Mouse (Mus musculus) megakaryocyte, embryonic 14.5 days (primary cell): ENCODE measurements around the gene Pex5.

Source experiments
- FLI1 ChIP-seq: IDR thresholded peaks from 2 replicates; pipeline ENCODE4 v1.6.1; 2012; ENCODE audit warnings: low read length, inconsistent platforms, mixed read lengths
- GATA1 ChIP-seq: IDR thresholded peaks from 3 replicates; pipeline ENCODE4 v1.6.1; 2012; ENCODE audit warnings: mixed read lengths, low read length, inconsistent platforms, borderline replicate concordance

GRCm38 (mm10) chr6:124407180-124407579 is 7.7 kb downstream of the Pex5 start:
- TF ChIP-seq GATA1 (peak; percentile 3; the same call in 1 of the 3 replicates), FLI1 (no peak)
